Mouse (Mus musculus): ENCODE data around the gene Pimreg. TPM values are rescaled to one million over a fixed set of nuclear protein-coding genes. Genes with fewer than 3 reads are reported as not detected.

Pimreg gene
- polyA plus RNA-seq, 1 experiment from 2014 or later, result 19.4 TPM

GRCm38 (mm10) chr11:72067326-72067725, 25.5 kb downstream of the Pimreg start:
- Histone ChIP-seq H3K27ac (ENCODE audit: low read length) (no peak overlapping the region), H3K4me1 (ENCODE audit: control insufficient read depth, insufficient read depth, low read length) (no peaks in the 10 kb centered on the region), H3K4me2 (ENCODE audit: low read length) (no peak overlapping the region), H3K4me3 (ENCODE audit: low read depth, low read length) (no peak overlapping the region), H3K27me3 (ENCODE audit: control insufficient read depth, insufficient read depth, low read depth, low read length) (no peaks in the 10 kb centered on the region), H3K9me3 (replicated peaks; ENCODE audit: control insufficient read depth, low read length, poor library complexity, severe bottlenecking) (peaks cover 13% of the 10 kb centered on the region), H3K9ac (ENCODE audit: low read depth, low read length) (no peak overlapping the region), H3K36me3 (ENCODE audit: control insufficient read depth, insufficient read depth, low read length) (peaks cover 6% of the 10 kb centered on the region; the same call in 1 of the 2 replicates)
- no peak for ATAC-seq
- 81% methylated on average over 5 of the region's 5 CpGs for WGBS

GRCm38 (mm10) chr11:72068026-72068425, 26.2 kb downstream of the Pimreg start:
- ATAC-seq, result no peak
- Histone ChIP-seq H3K9ac (ENCODE audit: low read depth, low read length) (no peak overlapping the region), H3K4me3 (ENCODE audit: low read depth, low read length) (no peak overlapping the region), H3K27me3 (ENCODE audit: control insufficient read depth, insufficient read depth, low read depth, low read length) (no peaks in the 10 kb centered on the region), H3K36me3 (ENCODE audit: control insufficient read depth, insufficient read depth, low read length) (peaks cover 6% of the 10 kb centered on the region; the same call in 1 of the 2 replicates), H3K4me2 (ENCODE audit: low read length) (no peak overlapping the region), H3K9me3 (replicated peaks; ENCODE audit: control insufficient read depth, low read length, poor library complexity, severe bottlenecking) (peaks cover 13% of the 10 kb centered on the region), H3K27ac (ENCODE audit: low read length) (no peak overlapping the region), H3K4me1 (ENCODE audit: control insufficient read depth, insufficient read depth, low read length) (no peaks in the 10 kb centered on the region)
- WGBS, result 46% methylated on average over 7 of the region's 7 CpGs

- H3K4me2 ChIP-seq (ENCODE audit: low read length), result no peak overlapping the region
- H3K9me3 ChIP-seq (replicated peaks; ENCODE audit: control insufficient read depth, low read length, poor library complexity, severe bottlenecking), result no peaks in the 10 kb centered on the region
- 90% methylated on average over 9 of the region's 9 CpGs for WGBS
- no peak overlapping the region for H3K27ac ChIP-seq (ENCODE audit: low read length)
- ATAC-seq, result no peak
- H3K27me3 ChIP-seq (ENCODE audit: control insufficient read depth, insufficient read depth, low read depth, low read length), result no peaks in the 10 kb centered on the region
- H3K4me1 ChIP-seq (ENCODE audit: control insufficient read depth, insufficient read depth, low read length), result no peaks in the 10 kb centered on the region
- no peak overlapping the region for H3K4me3 ChIP-seq (ENCODE audit: low read depth, low read length)
- no peak overlapping the region for H3K9ac ChIP-seq (ENCODE audit: low read depth, low read length)
- H3K36me3 ChIP-seq (ENCODE audit: control insufficient read depth, insufficient read depth, low read length), result no peaks in the 10 kb centered on the region
Observed at GRCm38 (mm10) chr11:72070733-72071132, 28.9 kb downstream of the Pimreg start.

- 50% methylated on average over 6 of the region's 6 CpGs for WGBS
- Histone ChIP-seq H3K4me3 (ENCODE audit: low read depth, low read length) (no peak overlapping the region), H3K9ac (ENCODE audit: low read depth, low read length) (no peak overlapping the region), H3K27me3 (ENCODE audit: control insufficient read depth, insufficient read depth, low read depth, low read length) (no peaks in the 10 kb centered on the region), H3K27ac (ENCODE audit: low read length) (no peak overlapping the region), H3K4me1 (ENCODE audit: control insufficient read depth, insufficient read depth, low read length) (no peaks in the 10 kb centered on the region), H3K4me2 (ENCODE audit: low read length) (no peak overlapping the region), H3K9me3 (replicated peaks; ENCODE audit: control insufficient read depth, low read length, poor library complexity, severe bottlenecking) (no peaks in the 10 kb centered on the region), H3K36me3 (ENCODE audit: control insufficient read depth, insufficient read depth, low read length) (no peaks in the 10 kb centered on the region)
- ATAC-seq, result no peak
Observed at GRCm38 (mm10) chr11:72072331-72072905, 30.6 kb downstream of the Pimreg start.

- Histone ChIP-seq H3K27me3 (ENCODE audit: control insufficient read depth, insufficient read depth, low read depth, low read length) (no peaks in the 10 kb centered on the region), H3K4me2 (ENCODE audit: low read length) (no peak overlapping the region), H3K4me3 (ENCODE audit: low read depth, low read length) (no peak overlapping the region), H3K4me1 (ENCODE audit: control insufficient read depth, insufficient read depth, low read length) (no peaks in the 10 kb centered on the region), H3K36me3 (ENCODE audit: control insufficient read depth, insufficient read depth, low read length) (no peaks in the 10 kb centered on the region), H3K27ac (ENCODE audit: low read length) (no peak overlapping the region), H3K9ac (ENCODE audit: low read depth, low read length) (no peak overlapping the region), H3K9me3 (replicated peaks; ENCODE audit: control insufficient read depth, low read length, poor library complexity, severe bottlenecking) (no peaks in the 10 kb centered on the region)
- WGBS, result 92% methylated on average over 13 of the region's 13 CpGs
- no peak for ATAC-seq
Observed at GRCm38 (mm10) chr11:72074230-72074629, 32.4 kb downstream of the Pimreg start.

- Histone ChIP-seq H3K9ac (ENCODE audit: low read depth, low read length) (no peak overlapping the region), H3K27me3 (ENCODE audit: control insufficient read depth, insufficient read depth, low read depth, low read length) (no peaks in the 10 kb centered on the region), H3K4me1 (ENCODE audit: control insufficient read depth, insufficient read depth, low read length) (no peaks in the 10 kb centered on the region), H3K9me3 (replicated peaks; ENCODE audit: control insufficient read depth, low read length, poor library complexity, severe bottlenecking) (no peaks in the 10 kb centered on the region), H3K4me2 (ENCODE audit: low read length) (no peak overlapping the region), H3K36me3 (ENCODE audit: control insufficient read depth, insufficient read depth, low read length) (no peaks in the 10 kb centered on the region), H3K27ac (ENCODE audit: low read length) (no peak overlapping the region), H3K4me3 (ENCODE audit: low read depth, low read length) (no peak overlapping the region)
- WGBS, result 40% methylated on average over 3 of the region's 3 CpGs
- ATAC-seq, result no peak
Observed at GRCm38 (mm10) chr11:72078056-72078455, 36.2 kb downstream of the Pimreg start.

- Histone ChIP-seq H3K36me3 (ENCODE audit: control insufficient read depth, insufficient read depth, low read length) (no peaks in the 10 kb centered on the region), H3K9me3 (replicated peaks; ENCODE audit: control insufficient read depth, low read length, poor library complexity, severe bottlenecking) (no peaks in the 10 kb centered on the region), H3K27me3 (ENCODE audit: control insufficient read depth, insufficient read depth, low read depth, low read length) (no peaks in the 10 kb centered on the region), H3K4me2 (ENCODE audit: low read length) (no peak overlapping the region), H3K9ac (ENCODE audit: low read depth, low read length) (no peak overlapping the region), H3K4me1 (ENCODE audit: control insufficient read depth, insufficient read depth, low read length) (no peaks in the 10 kb centered on the region), H3K4me3 (ENCODE audit: low read depth, low read length) (no peak overlapping the region), H3K27ac (ENCODE audit: low read length) (no peak overlapping the region)
- WGBS, result 33% methylated on average over 4 of the region's 4 CpGs
- ATAC-seq, result no peak
Observed at GRCm38 (mm10) chr11:72078647-72079046, 36.8 kb downstream of the Pimreg start.

- no peaks in the 10 kb centered on the region for H3K36me3 ChIP-seq (ENCODE audit: control insufficient read depth, insufficient read depth, low read length)
- no peak overlapping the region for H3K4me2 ChIP-seq (ENCODE audit: low read length)
- H3K9ac ChIP-seq (ENCODE audit: low read depth, low read length), result no peak overlapping the region
- H3K27ac ChIP-seq (ENCODE audit: low read length), result no peak overlapping the region
- no peaks in the 10 kb centered on the region for H3K27me3 ChIP-seq (ENCODE audit: control insufficient read depth, insufficient read depth, low read depth, low read length)
- H3K4me3 ChIP-seq (ENCODE audit: low read depth, low read length), result no peak overlapping the region
- no peaks in the 10 kb centered on the region for H3K9me3 ChIP-seq (replicated peaks; ENCODE audit: control insufficient read depth, low read length, poor library complexity, severe bottlenecking)
- 56% methylated on average over 6 of the region's 6 CpGs for WGBS
- H3K4me1 ChIP-seq (ENCODE audit: control insufficient read depth, insufficient read depth, low read length), result no peaks in the 10 kb centered on the region
- ATAC-seq, result no peak
Observed at GRCm38 (mm10) chr11:72080461-72080860, 38.6 kb downstream of the Pimreg start.

GRCm38 (mm10) chr11:72082601-72083000, 40.8 kb downstream of the Pimreg start:
- Histone ChIP-seq H3K4me3 (ENCODE audit: low read depth, low read length) (no peak overlapping the region), H3K36me3 (ENCODE audit: control insufficient read depth, insufficient read depth, low read length) (no peaks in the 10 kb centered on the region), H3K9me3 (replicated peaks; ENCODE audit: control insufficient read depth, low read length, poor library complexity, severe bottlenecking) (no peaks in the 10 kb centered on the region), H3K4me2 (ENCODE audit: low read length) (no peak overlapping the region), H3K9ac (ENCODE audit: low read depth, low read length) (no peak overlapping the region), H3K27me3 (ENCODE audit: control insufficient read depth, insufficient read depth, low read depth, low read length) (no peaks in the 10 kb centered on the region), H3K4me1 (ENCODE audit: control insufficient read depth, insufficient read depth, low read length) (peaks cover 14% of the 10 kb centered on the region), H3K27ac (ENCODE audit: low read length) (no peak overlapping the region)
- 94% methylated on average over 4 of the region's 4 CpGs for WGBS
- ATAC-seq, result no peak
